ENCODE assay signal across 35 mouse cellular contexts in genomic region chr1:56076757-56077156, GRCm38 (mm10).
"Had no signal": no experiment of that assay in that cellular context is flagged by ENCODE, and none has a peak within 500 bp of the region (broad histone marks: within the 10 kb centered on the region; RNA-seq: fewer than 3 reads in every experiment).

No protein-coding gene starts in this region.

- H3K27ac ChIP-seq: heart, embryonic 13.5 days; heart, embryonic 15.5 days; hindbrain, embryonic 10.5 days; hindbrain, embryonic 12.5 days; hindbrain, embryonic 13.5 days; hindbrain, embryonic 14.5 days; hindbrain, embryonic 15.5 days; hindbrain, postnatal 0 days; intestine, embryonic 15.5 days; kidney, embryonic 15.5 days; kidney, postnatal 0 days; layer of hippocampus, adult 2 months; left cerebral cortex, adult 2 months had no signal

- H3K4me3 ChIP-seq: heart, embryonic 12.5 days; heart, embryonic 13.5 days; heart, embryonic 15.5 days; hindbrain, embryonic 10.5 days; hindbrain, embryonic 12.5 days; hindbrain, embryonic 13.5 days; hindbrain, embryonic 15.5 days; intestine, embryonic 15.5 days; kidney, embryonic 15.5 days; layer of hippocampus, adult 2 months; left cerebral cortex, adult 2 months had no signal

- H3K4me2 ChIP-seq: heart, embryonic 11.5 days; heart, embryonic 12.5 days; heart, embryonic 13.5 days; heart, embryonic 15.5 days; hindbrain, embryonic 12.5 days; hindbrain, embryonic 13.5 days; hindbrain, embryonic 14.5 days; hindbrain, embryonic 15.5 days; intestine, embryonic 15.5 days; kidney, embryonic 15.5 days had no signal

- H3K9me3 ChIP-seq: heart, embryonic 12.5 days; heart, embryonic 13.5 days; heart, embryonic 15.5 days; hindbrain, embryonic 10.5 days; hindbrain, embryonic 12.5 days; hindbrain, embryonic 13.5 days; hindbrain, embryonic 15.5 days; intestine, embryonic 15.5 days; kidney, embryonic 15.5 days had no signal

- H3K4me1 ChIP-seq: heart, embryonic 12.5 days; heart, embryonic 13.5 days; heart, embryonic 15.5 days; hindbrain, embryonic 10.5 days; hindbrain, embryonic 12.5 days; hindbrain, embryonic 13.5 days; hindbrain, embryonic 15.5 days; intestine, embryonic 15.5 days; kidney, embryonic 15.5 days had no signal

- H3K27me3 ChIP-seq: heart, embryonic 12.5 days; heart, embryonic 13.5 days; heart, embryonic 15.5 days; hindbrain, embryonic 12.5 days; hindbrain, embryonic 13.5 days; hindbrain, embryonic 15.5 days; intestine, embryonic 15.5 days; kidney, embryonic 15.5 days had no signal

- DNase-seq: heart, postnatal 10 days; heart, postnatal 14 days; heart, postnatal 36 days; heart, postnatal 4 days; kidney, adult 11 months; kidney, adult 18-20 months; kidney, adult 2 months; kidney, adult 8-10 months; kidney, adult 9 months; kidney, postnatal 10 days; kidney, postnatal 14 days; kidney, postnatal 25 days; kidney, postnatal 36 days; kidney, postnatal 4 days; layer of hippocampus, adult 9-11 months; layer of hippocampus, postnatal 36 days had no signal

- H3K36me3 ChIP-seq: heart, embryonic 12.5 days; heart, embryonic 13.5 days; heart, embryonic 15.5 days; hindbrain, embryonic 10.5 days; hindbrain, embryonic 12.5 days; hindbrain, embryonic 13.5 days; hindbrain, embryonic 15.5 days; intestine, embryonic 15.5 days; kidney, embryonic 15.5 days had no signal

- ATAC-seq: hindbrain, embryonic 16.5 days; hindbrain, postnatal 0 days; inflammation-experienced regulatory T-cells, adult 6 months; intestine, embryonic 15.5 days; intestine, embryonic 16.5 days; intestine, postnatal 0 days had no signal

- H3K9ac ChIP-seq: heart, embryonic 12.5 days; heart, embryonic 13.5 days; heart, embryonic 15.5 days; hindbrain, embryonic 12.5 days; hindbrain, embryonic 13.5 days; hindbrain, embryonic 14.5 days; hindbrain, embryonic 15.5 days; intestine, embryonic 15.5 days; kidney, embryonic 15.5 days had no signal
